16 mouse cellular contexts compared by ENCODE assay signal in genomic region chr11:108039761-108040160, GRCm38 (mm10).
"Had no signal": no experiment of that assay in that cellular context is flagged by ENCODE, and none has a peak within 500 bp of the region (broad histone marks: within the 10 kb centered on the region; RNA-seq: fewer than 3 reads in every experiment).

No protein-coding gene starts in this region.

- H3K27ac ChIP-seq: kidney, postnatal 0 days; liver, embryonic 14.5 days; stomach, postnatal 0 days had no signal

- DNase-seq: kidney, adult 18-20 months; kidney, adult 9 months; kidney, postnatal 25 days; liver, postnatal 0 days; lung, embryonic 14.5 days; lung, postnatal 36 days; midbrain, embryonic 14.5 days; right cerebral cortex, postnatal 14 days; right cerebral cortex, postnatal 4 days; thymus, adult 2 months; thymus, postnatal 14 days; thymus, postnatal 4 days had no signal

- H3K4me3 ChIP-seq: layer of hippocampus, adult 2 months had no signal
